Mouse (Mus musculus) testis, adult 2 months (tissue): ENCODE measurements around the gene Vps35l. TPM values are rescaled to one million over a fixed set of nuclear protein-coding genes. Genes with fewer than 3 reads are reported as not detected.

Experiments
- H3K27ac ChIP-seq: fragments of 200-500 bp; 2 replicates; pipeline ENCODE4 v1.5.1; 2012; ENCODE audit warnings: low read depth, low read length; ENCODE audit not compliant: control insufficient read depth, insufficient read depth
- H3K27me3 ChIP-seq: fragments of 200-500 bp; 2 replicates; pipeline ENCODE4 v1.6.1; 2012; ENCODE audit warnings: mild to moderate bottlenecking, low read length, moderate library complexity; ENCODE audit not compliant: control insufficient read depth, insufficient read depth
- H3K36me3 ChIP-seq: fragments of 200-500 bp; 2 replicates; pipeline ENCODE4 v1.6.1; 2012; ENCODE audit warnings: mild to moderate bottlenecking, low read length; ENCODE audit not compliant: control insufficient read depth, insufficient read depth
- H3K4me1 ChIP-seq: fragments of 200-500 bp; 2 replicates; pipeline ENCODE4 v1.6.1; 2012; ENCODE audit warnings: low read length; ENCODE audit not compliant: control insufficient read depth, insufficient read depth
- H3K4me3 ChIP-seq: fragments of 200-500 bp; 2 replicates; pipeline ENCODE4 v1.5.1; 2012; ENCODE audit warnings: low read depth, mild to moderate bottlenecking, low read length, moderate library complexity, mixed read lengths; ENCODE audit not compliant: control insufficient read depth
- CTCF ChIP-seq: fragments of 200-500 bp; IDR thresholded peaks from 2 replicates; pipeline ENCODE4 v1.5.1; 2012; ENCODE audit warnings: low read depth, mild to moderate bottlenecking, inconsistent platforms, low read length, moderate library complexity; ENCODE audit not compliant: control insufficient read depth, insufficient read depth, insufficient replicate concordance
- POLR2A ChIP-seq: fragments of 200-500 bp; IDR thresholded peaks from 2 replicates; pipeline ENCODE4 v1.6.1; 2012; ENCODE audit warnings: low read depth, mild to moderate bottlenecking, inconsistent platforms, low read length, moderate library complexity; ENCODE audit not compliant: control insufficient read depth
- polyA plus RNA-seq: library from polyadenylated mRNA; depleted of rRNA; stranded (reverse); fragments of >200 nt; gene quantifications from 2 replicates; pipeline ENCODE4 v1.2.3, GENCODE M21; 2012

The Vps35l gene
- polyA plus RNA-seq, 1 experiment, result 29.5 TPM

DNA sequence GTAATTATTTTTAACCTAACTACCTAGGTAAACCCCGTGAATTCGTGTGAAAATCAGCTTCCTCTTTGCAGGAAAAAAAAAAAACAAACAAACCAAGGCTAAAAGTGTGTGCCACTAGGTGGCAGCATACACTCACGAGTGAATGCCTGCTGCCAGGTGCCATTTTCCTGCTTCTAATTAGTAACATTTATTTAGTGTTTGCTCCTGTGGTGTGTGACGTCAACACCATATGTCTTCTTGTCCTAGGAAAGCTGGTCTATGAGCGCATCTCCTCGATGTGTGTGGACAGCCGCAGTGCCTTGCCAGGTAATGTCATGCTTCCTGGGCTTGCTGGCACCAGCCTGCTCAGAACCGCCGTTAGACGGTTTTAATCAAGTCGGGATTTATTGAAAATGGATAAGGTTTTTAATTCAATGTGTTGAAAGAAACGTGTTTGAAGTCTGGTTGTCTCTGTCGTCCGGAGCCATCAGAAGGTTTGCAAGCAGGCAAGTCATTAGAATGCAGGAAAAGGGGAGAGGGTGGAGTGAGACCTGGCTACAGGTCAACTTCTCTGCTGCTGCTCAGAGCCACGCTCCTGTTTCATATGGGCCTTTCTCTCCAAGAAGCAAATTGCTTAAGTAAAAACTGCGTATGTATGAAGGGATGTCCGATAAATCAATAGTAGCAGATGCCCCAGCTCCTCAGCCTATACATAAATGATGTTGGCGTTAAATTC is 26.2 kb downstream of the Vps35l start:
- Histone ChIP-seq H3K27ac (no peak overlapping the region), H3K36me3 (no peaks in the 10 kb centered on the region; the same call in none of the 2 replicates)
- no peak for TF ChIP-seq POLR2A
- no peak; the same call in 1 of the 2 replicates for TF ChIP-seq CTCF

DNA sequence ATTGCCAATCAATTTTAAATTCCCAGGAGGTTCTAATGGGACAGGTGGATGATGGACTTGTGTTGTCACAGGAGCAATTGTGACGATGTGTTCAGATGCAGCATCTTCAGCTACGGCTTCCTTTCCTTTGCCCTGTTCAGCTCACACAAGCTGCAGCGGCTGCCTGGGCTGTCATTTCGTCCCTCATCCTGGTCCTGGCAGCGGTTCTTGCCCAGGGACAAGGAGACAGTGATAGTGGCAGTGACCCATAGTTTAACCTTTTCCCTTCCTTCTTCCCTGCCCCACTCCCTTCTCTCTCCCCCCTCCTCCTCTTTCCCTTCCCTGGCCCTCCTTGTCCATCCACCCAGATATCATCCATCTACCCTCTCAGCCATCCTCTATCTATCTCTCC is 26.8 kb downstream of the Vps35l start:
- Histone ChIP-seq H3K27me3 (no peaks in the 10 kb centered on the region), H3K4me3 (no peak overlapping the region), H3K36me3 (no peaks in the 10 kb centered on the region; the same call in 1 of the 2 replicates), H3K27ac (no peak overlapping the region), H3K4me1 (no peaks in the 10 kb centered on the region)
- TF ChIP-seq POLR2A (no peak), CTCF (no peak)

More for the DNA sequence above, 26.2 kb downstream of the Vps35l start:
- no peak overlapping the region for H3K4me3 ChIP-seq
- no peaks in the 10 kb centered on the region for H3K4me1 ChIP-seq
- no peaks in the 10 kb centered on the region for H3K27me3 ChIP-seq

DNA sequence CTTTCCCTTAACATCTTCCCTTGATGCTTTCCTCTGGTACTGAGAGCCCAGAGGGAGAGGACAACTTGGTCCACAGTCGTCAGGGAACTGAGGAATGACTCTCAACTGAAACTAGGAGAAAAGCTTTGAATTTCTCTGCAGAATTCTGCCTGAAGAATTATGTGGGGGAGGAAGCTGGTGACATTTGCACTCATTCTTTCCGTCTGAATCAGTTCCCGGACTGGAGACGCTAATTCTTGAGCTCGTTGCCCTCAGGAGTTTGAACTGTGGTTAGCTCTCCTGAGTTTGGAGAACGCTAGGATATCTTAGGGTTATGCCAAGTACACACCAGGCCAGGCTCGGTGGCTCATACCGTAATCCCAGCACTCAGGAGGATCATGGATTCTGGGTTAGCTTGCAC is 29.2 kb downstream of the Vps35l start:
- TF ChIP-seq CTCF (no peak), POLR2A (no peak)
- Histone ChIP-seq H3K36me3 (no peaks in the 10 kb centered on the region; the same call in none of the 2 replicates), H3K4me3 (no peak overlapping the region)

GRCm38 (mm10) chr7:118769655-118770054 is 29.6 kb downstream of the Vps35l start:
- H3K4me3 ChIP-seq, result no peak overlapping the region

More for the DNA sequence above, 29.2 kb downstream of the Vps35l start:
- Histone ChIP-seq H3K27me3 (no peaks in the 10 kb centered on the region), H3K4me1 (no peaks in the 10 kb centered on the region), H3K27ac (no peak overlapping the region)

DNA sequence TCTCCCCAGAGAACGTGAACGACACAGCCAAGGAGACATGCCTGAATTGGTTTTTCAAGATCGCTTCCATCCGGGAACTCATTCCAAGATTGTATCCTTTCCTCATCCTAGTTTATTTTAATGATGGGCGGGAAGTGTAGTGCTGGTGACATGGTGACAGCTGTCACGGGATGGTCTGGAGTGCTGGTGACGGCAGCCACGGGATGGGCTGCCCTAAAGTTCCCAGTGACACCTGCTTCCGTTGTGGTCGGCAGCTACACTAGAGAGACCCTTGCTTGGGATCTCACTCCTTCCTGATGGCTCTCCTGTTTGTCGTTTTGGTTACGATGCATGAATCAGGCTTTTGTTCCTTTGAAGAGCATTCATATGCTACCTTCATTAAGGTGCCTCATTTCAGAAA is 33.0 kb downstream of the Vps35l start:
- Histone ChIP-seq H3K4me3 (no peak overlapping the region), H3K27ac (no peak overlapping the region), H3K36me3 (no peaks in the 10 kb centered on the region; the same call in 1 of the 2 replicates), H3K4me1 (no peaks in the 10 kb centered on the region), H3K27me3 (no peaks in the 10 kb centered on the region)
- TF ChIP-seq POLR2A (no peak), CTCF (no peak)

More at GRCm38 (mm10) chr7:118769655-118770054, 29.6 kb downstream of the Vps35l start:
- Histone ChIP-seq H3K36me3 (no peaks in the 10 kb centered on the region; the same call in none of the 2 replicates), H3K27ac (no peak overlapping the region), H3K4me1 (no peaks in the 10 kb centered on the region), H3K27me3 (no peaks in the 10 kb centered on the region)
- TF ChIP-seq POLR2A (no peak), CTCF (no peak)

DNA sequence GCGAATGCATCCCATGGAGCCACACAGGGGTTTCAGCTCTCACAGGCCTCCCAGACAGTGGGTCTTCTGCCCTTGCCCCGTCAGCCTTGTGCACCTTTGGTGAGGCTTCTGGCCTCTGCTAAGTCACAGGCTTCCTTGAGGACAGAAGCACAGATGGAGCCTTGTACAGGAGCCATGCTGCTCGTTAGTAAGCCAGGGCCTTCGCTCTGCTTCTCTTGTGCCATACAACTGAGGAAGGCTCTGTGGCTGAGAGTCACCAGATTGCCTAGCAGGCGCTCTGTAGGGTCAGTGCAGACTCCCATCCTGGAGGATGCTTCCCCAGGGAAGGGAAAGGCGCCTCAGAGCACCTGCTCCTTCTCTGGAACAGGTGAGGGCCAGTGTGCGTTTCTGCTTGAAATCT is 36.0 kb downstream of the Vps35l start:
- no peaks in the 10 kb centered on the region; the same call in 1 of the 2 replicates for H3K36me3 ChIP-seq
- no peaks in the 10 kb centered on the region for H3K27me3 ChIP-seq
- H3K4me1 ChIP-seq, result no peaks in the 10 kb centered on the region
- TF ChIP-seq CTCF, result no peak
- no peak for TF ChIP-seq POLR2A
- H3K27ac ChIP-seq, result no peak overlapping the region
- H3K4me3 ChIP-seq, result no peak overlapping the region

DNA sequence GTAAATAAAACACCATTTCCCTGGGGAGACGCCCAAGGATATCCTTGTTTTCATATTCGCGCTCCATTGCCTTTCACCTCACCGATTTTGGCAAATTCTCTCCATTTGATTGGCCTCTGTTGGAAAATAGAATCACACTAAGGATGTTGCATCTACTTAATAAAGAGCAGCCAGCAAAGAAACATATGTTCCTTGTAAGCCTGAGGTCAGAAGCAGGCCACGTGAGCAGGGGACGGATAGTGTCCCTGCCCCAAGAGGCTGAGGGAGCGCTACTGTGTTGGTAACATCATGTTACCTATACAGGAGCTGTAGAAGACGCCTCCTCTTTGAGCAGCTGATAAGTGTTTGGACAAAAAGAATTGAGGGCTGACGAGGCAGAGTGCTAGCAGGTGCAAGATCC is 36.5 kb downstream of the Vps35l start:
- Histone ChIP-seq H3K27ac (no peak overlapping the region; the same call in 1 of the 2 replicates), H3K4me1 (no peaks in the 10 kb centered on the region), H3K27me3 (no peaks in the 10 kb centered on the region), H3K36me3 (no peaks in the 10 kb centered on the region; the same call in 1 of the 2 replicates), H3K4me3 (no peak overlapping the region)
- no peak for TF ChIP-seq CTCF
- no peak for TF ChIP-seq POLR2A
